Mouse (Mus musculus): ENCODE data around the gene Vmn1r67.
A peak's percentile ranks its signal among the peaks of the same experiment; 100 is the strongest.

Gene Vmn1r67

GRCm38 (mm10) chr7:10443031-10443430 lies at the start of gene Vmn1r67:
Vmn1r67 (plus strand) TSS chr7:10443331.
- no peak for DNase-seq (ENCODE audit: low spot score)

GRCm38 (mm10) chr7:10458166-10458565 lies 15.0 kb downstream of the Vmn1r67 start:
- DNase-seq (ENCODE audit: low spot score), result no peak

- DNase-seq (ENCODE audit: low spot score), result no peak
These were observed 36.7 kb downstream of the Vmn1r67 start for GRCm38 (mm10) chr7:10479813-10480212.

GRCm38 (mm10) chr7:10480588-10481233 lies 37.6 kb downstream of the Vmn1r67 start:
- peak; percentile 53 for DNase-seq (ENCODE audit: low spot score)

GRCm38 (mm10) chr7:10494786-10495521 lies 51.8 kb downstream of the Vmn1r67 start, which contains the start of gene Zik1:
Zik1 (minus strand) TSS chr7:10495394.
- peak; percentile 91 for DNase-seq (ENCODE audit: low spot score)

- DNase-seq (ENCODE audit: low spot score), result no peak
These were observed 52.4 kb downstream of the Vmn1r67 start for GRCm38 (mm10) chr7:10495578-10495977.

Data from retina, embryonic 14.5 days (tissue).